Mouse (Mus musculus) embryonic facial prominence, embryonic 14.5 days (tissue): ENCODE data around the gene Cttnbp2. TPM values are rescaled to one million over a fixed set of nuclear protein-coding genes. Genes with fewer than 3 reads are reported as not detected.
A peak's percentile ranks its signal among the peaks of the same experiment; 100 is the strongest.

Experiments used
- ATAC-seq: fragments of 200-750 bp; cut with Nextera tagmentation; 2 replicates; pipeline ENCODE4 v1.8.0; 2017; ENCODE audit warnings: low read depth, moderate number of reproducible peaks, moderate TSS enrichment
- DNase-seq: peaks from one replicate; pipeline ENCODE4 v3.0.0-alpha.2; 2015; ENCODE audit warnings: low spot score
- H3K27ac ChIP-seq: fragments of 300-500 bp; sonication (generic); replicated peaks from 2 replicates; pipeline ENCODE4 v1.5.1; 2014; ENCODE audit warnings: low read depth, mild to moderate bottlenecking, low read length, moderate library complexity
- H3K27me3 ChIP-seq: fragments of 300-500 bp; sonication (generic); replicated peaks from 2 replicates; pipeline ENCODE4 v1.6.1; 2014; ENCODE audit warnings: low read length; ENCODE audit not compliant: control insufficient read depth, insufficient read depth
- H3K36me3 ChIP-seq: fragments of 300-500 bp; sonication (generic); 2 replicates; pipeline ENCODE4 v1.6.1; 2014; ENCODE audit warnings: low read length, mixed read lengths; ENCODE audit not compliant: control insufficient read depth, insufficient read depth
- H3K4me1 ChIP-seq: fragments of 300-500 bp; sonication (generic); 2 replicates; pipeline ENCODE4 v1.6.1; 2014; ENCODE audit warnings: antibody characterized with exemption, low read length; ENCODE audit not compliant: control insufficient read depth, insufficient read depth
- H3K4me2 ChIP-seq: fragments of 300-500 bp; sonication (generic); 2 replicates; pipeline ENCODE4 v1.6.1; 2014; ENCODE audit warnings: low read depth, mild to moderate bottlenecking, low read length, moderate library complexity, mixed read lengths
- H3K4me3 ChIP-seq: fragments of 300-500 bp; sonication (generic); 2 replicates; pipeline ENCODE4 v1.5.1; 2014; ENCODE audit warnings: low read depth, mild to moderate bottlenecking, low read length
- H3K9ac ChIP-seq: fragments of 300-500 bp; sonication (generic); 2 replicates; pipeline ENCODE4 v1.6.1; 2014; ENCODE audit warnings: low read depth, mild to moderate bottlenecking, low read length, moderate library complexity, mixed read lengths
- H3K9me3 ChIP-seq: fragments of 300-500 bp; sonication (generic); 2 replicates; pipeline ENCODE4 v1.6.1; 2016; ENCODE audit warnings: low read length; ENCODE audit not compliant: control insufficient read depth
- WGBS: fragments of 180-500 bp; shearing (Covaris S2); extraction: QIAGEN DNeasy Blood & Tissue Kit; methylation state at CpG from one replicate; pipeline ENCODE4 v1.1.7; 2014; 5-methylcytosine and 5-hydroxymethylcytosine counted together
- polyA plus RNA-seq: library from polyadenylated mRNA; unstranded; fragments of >200 nt; fragmentation: Nextera tagmentation; extraction: Ambion mirVana; gene quantifications from 2 replicates; pipeline ENCODE4 v1.2.1, GENCODE M21; 2014

The Cttnbp2 gene
- polyA plus RNA-seq, 1 experiment from 2014 or later, result 14.4 TPM

DNA sequence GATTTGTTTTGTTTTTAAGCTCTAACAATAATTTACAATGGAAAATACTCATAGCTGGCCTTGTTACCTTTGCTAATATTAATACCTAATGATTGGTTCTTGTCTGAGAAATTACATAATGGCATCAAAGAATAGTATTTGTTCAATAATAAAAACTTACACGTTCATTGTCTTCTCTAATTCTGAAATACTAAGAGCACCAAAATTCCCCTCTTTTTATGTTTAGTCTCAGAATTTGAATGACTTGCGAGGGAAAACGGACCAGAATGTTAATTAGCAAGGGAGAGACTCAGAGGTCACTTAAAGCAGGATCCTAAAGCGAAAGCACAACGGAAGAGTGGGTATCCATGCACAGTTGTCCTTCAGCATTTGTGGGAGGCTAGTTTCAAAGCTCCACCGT, 91.5 kb downstream of the Cttnbp2 start:
- Histone ChIP-seq H3K4me2 (no peak overlapping the region), H3K4me3 (no peak overlapping the region), H3K9me3 (no peaks in the 10 kb centered on the region), H3K36me3 (no peaks in the 10 kb centered on the region), H3K27ac (no peak overlapping the region), H3K9ac (no peak overlapping the region), H3K4me1 (no peaks in the 10 kb centered on the region), H3K27me3 (no peaks in the 10 kb centered on the region)
- WGBS, result 74% methylated on average over 6 of the region's 6 CpGs
- DNase-seq (no peak), ATAC-seq (no peak)

DNA sequence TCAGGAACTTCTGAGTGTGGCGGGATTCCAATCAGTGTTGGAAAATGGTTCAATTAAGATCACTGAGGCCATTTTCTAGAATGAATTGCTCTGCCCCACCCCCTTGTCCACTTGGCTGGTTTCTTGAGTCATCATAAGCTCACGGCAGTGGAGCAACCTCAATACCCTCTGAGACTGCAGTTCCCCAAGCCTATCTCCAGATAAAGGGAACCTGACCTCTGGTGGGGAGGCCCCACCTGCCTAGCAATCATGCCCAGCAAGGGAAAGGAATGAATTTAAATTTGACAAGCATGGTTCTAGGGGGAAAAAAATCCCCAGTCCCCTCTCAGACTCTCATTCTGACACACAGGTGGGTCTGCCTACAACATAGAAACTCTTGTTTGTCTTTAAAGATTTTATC, 93.1 kb downstream of the Cttnbp2 start:
- H3K4me2 ChIP-seq, result no peak overlapping the region
- DNase-seq, result no peak
- no peaks in the 10 kb centered on the region for H3K27me3 ChIP-seq
- H3K9ac ChIP-seq, result no peak overlapping the region
- WGBS, result 88% methylated on average over 2 of the region's 2 CpGs
- no peaks in the 10 kb centered on the region for H3K9me3 ChIP-seq
- H3K4me3 ChIP-seq, result no peak overlapping the region
- no peaks in the 10 kb centered on the region for H3K4me1 ChIP-seq
- no peak overlapping the region for H3K27ac ChIP-seq
- ATAC-seq, result no peak
- H3K36me3 ChIP-seq, result no peaks in the 10 kb centered on the region

DNA sequence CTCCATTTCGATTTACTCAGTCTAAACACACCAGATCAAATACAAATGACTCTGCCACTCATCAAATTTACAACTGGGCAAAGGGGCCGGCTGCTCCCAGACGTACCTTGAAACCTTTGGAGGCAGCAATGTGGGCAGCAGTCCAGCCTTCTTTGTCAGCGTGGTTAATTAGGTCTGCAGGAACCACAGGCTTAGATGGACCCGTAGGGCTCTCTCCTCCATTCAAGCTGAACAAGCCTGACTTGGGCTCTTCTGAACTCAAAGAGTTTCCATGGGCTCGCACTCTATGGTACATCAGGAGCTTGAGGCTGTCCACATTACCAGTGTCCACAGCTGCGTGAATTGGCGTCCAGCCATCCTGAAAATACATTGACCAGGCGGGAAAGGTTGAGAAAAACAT, 94.0 kb downstream of the Cttnbp2 start:
- Histone ChIP-seq H3K27ac (no peak overlapping the region), H3K9ac (no peak overlapping the region)

DNA sequence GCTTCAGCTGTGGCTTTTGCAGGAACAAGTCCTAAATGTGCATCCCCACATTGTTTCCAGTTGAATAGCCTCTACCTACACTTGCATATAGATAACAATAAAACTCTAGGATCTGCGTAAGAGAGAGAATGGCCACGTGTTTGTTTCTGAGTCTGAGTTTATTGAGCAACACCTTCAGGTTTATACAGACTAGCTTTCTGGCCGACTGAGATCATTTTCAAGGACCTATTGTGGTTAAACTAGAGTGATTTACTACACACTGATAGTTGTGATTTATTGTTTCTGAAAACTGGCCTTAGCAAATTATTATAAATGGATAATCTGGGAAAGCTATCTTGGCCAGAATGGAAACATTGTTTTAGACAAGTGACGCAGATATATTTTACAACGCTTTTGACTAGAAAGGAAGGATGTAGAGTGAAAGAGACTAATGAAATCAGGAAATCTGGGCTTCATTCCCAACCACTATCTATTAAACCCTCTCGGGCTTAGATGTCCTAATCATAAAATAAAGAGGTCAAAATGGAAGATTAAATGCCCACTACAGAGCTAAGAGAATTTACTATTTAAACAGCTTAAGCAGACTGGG, 96.7 kb downstream of the Cttnbp2 start:
- Histone ChIP-seq H3K9me3 (no peaks in the 10 kb centered on the region), H3K27ac (no peak overlapping the region), H3K9ac (no peak overlapping the region), H3K36me3 (0 out of 2 replicates have a peak, but pooled peaks cover 7% of the 10 kb centered on the region), H3K4me2 (no peak overlapping the region), H3K4me3 (no peak overlapping the region), H3K27me3 (no peaks in the 10 kb centered on the region), H3K4me1 (no peaks in the 10 kb centered on the region)
- DNase-seq (no peak), ATAC-seq (no peak)
- WGBS, result 68% methylated on average over 6 of the region's 6 CpGs

More for the DNA sequence above, 94.0 kb downstream of the Cttnbp2 start:
- no peaks in the 10 kb centered on the region for H3K4me1 ChIP-seq
- ATAC-seq (no peak), DNase-seq (no peak)
- H3K27me3 ChIP-seq, result no peaks in the 10 kb centered on the region
- H3K4me2 ChIP-seq, result no peak overlapping the region
- H3K4me3 ChIP-seq, result no peak overlapping the region
- 74% methylated on average over 9 of the region's 9 CpGs for WGBS
- H3K9me3 ChIP-seq, result no peaks in the 10 kb centered on the region
- H3K36me3 ChIP-seq, result no peaks in the 10 kb centered on the region

DNA sequence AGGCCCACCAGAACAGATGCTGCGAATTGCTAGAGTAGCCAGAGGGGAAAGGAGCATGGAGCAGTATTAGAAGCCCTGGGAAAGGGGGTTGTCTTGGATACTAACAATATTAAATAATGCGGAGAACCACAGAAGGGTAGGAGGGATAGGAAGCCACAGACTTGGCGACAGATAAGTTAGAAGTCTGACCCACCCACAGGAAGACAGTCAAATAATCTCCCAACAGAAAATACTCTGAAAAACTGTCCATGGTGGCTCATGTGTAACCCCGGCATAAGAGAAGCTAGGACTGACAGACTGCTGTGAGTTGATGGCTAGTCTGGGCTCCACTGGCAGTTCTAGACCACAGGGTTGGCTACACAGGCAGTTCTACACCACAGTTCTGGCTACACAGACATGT, 98.7 kb downstream of the Cttnbp2 start:
- H3K4me3 ChIP-seq, result no peak overlapping the region
- no peaks in the 10 kb centered on the region for H3K9me3 ChIP-seq
- no peaks in the 10 kb centered on the region for H3K4me1 ChIP-seq
- H3K27ac ChIP-seq, result no peak overlapping the region
- WGBS, result 72% methylated on average over 4 of the region's 4 CpGs
- no peak overlapping the region for H3K4me2 ChIP-seq
- H3K9ac ChIP-seq, result no peak overlapping the region
- H3K27me3 ChIP-seq, result no peaks in the 10 kb centered on the region
- ATAC-seq (no peak), DNase-seq (peak; percentile 13)
- H3K36me3 ChIP-seq, result 0 out of 2 replicates have a peak, but pooled peaks cover 12% of the 10 kb centered on the region

DNA sequence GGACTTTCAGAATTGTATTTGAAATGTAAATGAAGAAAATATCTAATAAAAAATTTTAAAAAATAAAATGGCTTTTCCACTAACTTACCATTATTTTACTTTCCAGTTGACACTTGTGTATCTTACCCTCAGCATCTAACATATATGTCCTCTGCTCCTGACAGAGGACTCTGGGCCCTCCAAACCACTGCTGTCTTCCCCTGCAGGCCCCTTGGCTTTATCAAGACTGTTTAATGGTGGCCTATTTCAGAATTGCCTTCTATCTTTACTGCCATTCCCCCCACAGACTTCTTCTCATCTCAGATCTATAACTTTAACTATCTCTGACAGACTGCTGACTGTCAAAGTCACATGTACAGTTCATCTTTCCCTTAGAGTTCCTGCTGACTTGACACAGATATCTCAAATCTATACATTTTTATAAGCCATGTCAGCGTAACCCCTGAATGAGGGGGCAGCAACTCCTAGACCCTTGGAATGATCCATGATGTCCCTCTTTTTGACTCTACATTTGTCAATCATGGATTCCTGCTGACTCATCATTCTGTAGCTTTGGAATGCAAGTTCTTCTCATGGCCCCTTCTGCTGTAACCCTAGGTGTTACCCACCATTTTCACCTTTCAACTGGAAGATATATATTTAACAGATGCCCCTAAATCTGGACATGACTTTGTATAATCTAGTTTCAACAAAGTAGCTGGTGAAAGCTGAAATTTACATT, 103.0 kb downstream of the Cttnbp2 start:
- no peak overlapping the region for H3K4me3 ChIP-seq
- 97% methylated on average over 1 of the region's 1 CpGs for WGBS

DNA sequence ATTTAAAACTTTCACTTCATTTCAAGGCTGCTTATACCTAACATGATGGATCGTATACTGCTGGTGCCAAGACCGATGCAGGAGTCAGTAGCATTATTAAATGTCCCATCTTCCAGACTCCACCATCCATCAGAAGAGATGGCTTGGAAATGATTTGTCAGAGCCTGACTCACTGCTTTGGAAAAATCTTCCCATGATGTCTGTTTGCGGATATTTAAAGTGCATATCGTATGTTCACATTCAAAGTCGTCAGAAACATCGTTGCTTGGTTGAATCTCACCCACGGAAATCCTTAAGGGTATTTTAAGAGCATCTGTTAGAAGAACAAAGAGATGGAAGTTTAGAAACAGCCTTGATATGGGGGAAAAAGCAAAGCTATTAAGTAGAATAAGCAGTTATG, 106.2 kb downstream of the Cttnbp2 start:
- WGBS, result 93% methylated on average over 7 of the region's 7 CpGs
- Histone ChIP-seq H3K9ac (no peak overlapping the region), H3K4me2 (no peak overlapping the region), H3K36me3 (0 out of 2 replicates have a peak, but pooled peaks cover 14% of the 10 kb centered on the region), H3K27ac (no peak overlapping the region), H3K27me3 (no peaks in the 10 kb centered on the region), H3K4me1 (no peaks in the 10 kb centered on the region), H3K4me3 (no peak overlapping the region), H3K9me3 (no peaks in the 10 kb centered on the region)
- ATAC-seq (no peak), DNase-seq (no peak)

More for the DNA sequence above, 103.0 kb downstream of the Cttnbp2 start:
- ATAC-seq (no peak), DNase-seq (no peak)
- Histone ChIP-seq H3K4me2 (no peak overlapping the region), H3K36me3 (0 out of 2 replicates have a peak, but pooled peaks cover 15% of the 10 kb centered on the region), H3K4me1 (no peaks in the 10 kb centered on the region), H3K9me3 (no peaks in the 10 kb centered on the region), H3K9ac (no peak overlapping the region), H3K27me3 (no peaks in the 10 kb centered on the region), H3K27ac (no peak overlapping the region)

DNA sequence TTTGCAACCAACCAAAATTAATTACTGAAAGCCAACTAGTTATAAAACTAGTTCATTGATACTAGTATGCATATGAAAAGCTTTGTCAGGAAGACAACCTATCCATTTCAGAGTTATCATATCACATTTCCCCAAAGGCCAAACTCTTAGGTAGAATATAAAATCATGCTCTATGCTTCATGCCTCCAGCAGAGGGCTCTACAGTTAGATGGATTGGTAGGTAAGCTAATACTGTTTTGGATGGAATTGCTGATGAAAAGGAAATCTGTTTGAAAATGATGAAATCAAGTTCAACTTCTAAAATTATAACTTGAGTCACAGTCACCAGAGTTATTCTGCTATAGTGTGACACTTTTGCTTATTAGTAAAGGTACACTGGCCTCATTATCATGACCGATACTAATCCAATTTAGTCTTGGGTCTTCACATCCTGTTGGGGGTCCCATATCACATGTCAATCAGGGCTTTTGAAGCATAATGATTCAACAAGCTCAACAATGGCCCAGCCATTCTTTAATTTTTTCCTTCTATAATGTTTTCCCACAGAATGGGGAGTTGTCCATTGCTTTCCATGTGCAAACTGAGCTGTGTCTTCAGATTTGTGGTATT, 113.5 kb downstream of the Cttnbp2 start:
- Histone ChIP-seq H3K27ac (no peak overlapping the region), H3K9ac (no peak overlapping the region), H3K4me3 (no peak overlapping the region), H3K4me1 (no peaks in the 10 kb centered on the region), H3K27me3 (no peaks in the 10 kb centered on the region), H3K9me3 (no peaks in the 10 kb centered on the region), H3K36me3 (peaks cover 31% of the 10 kb centered on the region), H3K4me2 (no peak overlapping the region)
- peak; percentile 35 for DNase-seq
- ATAC-seq, result no peak
- 81% methylated on average over 1 of the region's 1 CpGs for WGBS
